Mouse (Mus musculus): ENCODE data around the gene Gm19965.

Gene Gm19965

GRCm38 (mm10) chr1:116802683-116803082 is at the start of gene Gm19965:
Gene Gm19965, plus strand, starts transcription at chr1:116802983.
- no peak for DNase-seq (ENCODE audit: low read depth)

DNA sequence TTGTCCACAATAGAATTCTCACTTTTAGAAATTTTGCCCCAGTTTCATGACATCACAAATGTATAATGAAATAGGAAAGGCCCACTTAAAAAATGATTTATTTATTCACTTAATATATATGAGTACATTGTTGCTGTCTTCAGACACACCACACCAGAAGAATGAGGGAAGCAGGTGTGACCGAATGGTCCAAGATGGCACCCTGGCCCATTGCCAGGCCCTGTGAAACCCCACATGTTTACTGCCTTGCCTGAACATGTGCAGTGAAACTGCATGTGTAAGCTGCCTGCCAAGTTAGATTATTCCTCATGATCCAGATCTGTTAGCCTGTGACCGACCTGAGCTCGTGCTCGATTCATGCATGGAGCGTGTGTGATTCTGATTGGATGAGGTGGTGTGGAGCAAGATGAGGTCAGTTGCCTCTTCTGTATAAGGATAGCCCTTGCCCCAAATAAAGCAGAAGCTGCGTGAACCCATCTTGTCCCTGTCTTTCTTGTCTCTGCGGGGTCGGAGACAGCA is 20.3 kb upstream of the Gm19965 start:
- DNase-seq (ENCODE audit: low read depth): no peak

Measured in c-Kit-positive CD71-negative TER-119-negative erythroid progenitor cells, embryonic 14.5 days (primary cell).